Mouse (Mus musculus): ENCODE results near the gene Pla2g4f.

Gene Pla2g4f

DNA sequence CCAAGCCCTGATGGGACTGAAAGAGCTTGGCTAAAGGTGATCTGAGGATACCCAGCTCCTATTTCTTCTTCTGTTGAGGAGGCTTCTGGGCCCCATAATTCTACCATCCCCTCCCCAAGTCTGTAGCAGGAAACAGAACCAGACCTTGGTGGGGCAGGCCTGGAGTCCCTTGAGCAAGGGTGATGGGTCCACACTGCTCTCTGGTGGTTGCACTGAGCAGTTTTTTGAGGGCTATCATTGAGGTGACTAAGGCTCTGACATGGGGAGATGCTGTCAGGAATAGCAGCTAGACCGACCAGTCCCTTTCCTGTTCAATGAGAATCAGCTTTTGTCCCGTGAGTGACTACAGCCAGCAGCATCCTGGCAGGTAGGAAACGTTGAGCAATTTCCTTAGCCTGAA is 32.7 kb downstream of the Pla2g4f start:
- DNase-seq (ENCODE audit: extremely low spot score), result no peak

DNA sequence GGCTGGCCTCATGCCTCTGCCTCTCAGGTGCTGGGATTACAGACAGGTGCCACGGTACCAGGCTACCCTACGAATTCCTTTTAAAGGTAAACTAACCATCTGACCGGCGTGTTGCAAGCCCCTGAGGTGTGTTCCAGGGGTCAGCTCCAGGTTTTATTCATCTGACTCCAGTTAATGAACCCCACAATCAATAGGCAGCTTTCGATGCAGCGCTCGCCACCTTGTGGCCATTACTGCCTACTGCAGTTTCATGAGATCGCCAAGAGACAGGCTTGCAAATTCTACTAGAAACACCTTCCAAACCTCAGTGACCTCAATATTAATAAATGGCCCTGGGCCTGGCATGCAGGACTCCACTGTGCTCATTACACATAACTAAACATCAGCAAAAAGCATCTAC is 34.0 kb downstream of the Pla2g4f start:
- peak; percentile 48 for DNase-seq (ENCODE audit: extremely low spot score)

- no peak for DNase-seq (ENCODE audit: extremely low spot score)
Observed at GRCm38 (mm10) chr2:120276951-120277350, 37.0 kb downstream of the Pla2g4f start.

- peak; percentile 58 for DNase-seq (ENCODE audit: extremely low spot score)
Observed at GRCm38 (mm10) chr2:120268635-120269034, 45.3 kb downstream of the Pla2g4f start.

DNA sequence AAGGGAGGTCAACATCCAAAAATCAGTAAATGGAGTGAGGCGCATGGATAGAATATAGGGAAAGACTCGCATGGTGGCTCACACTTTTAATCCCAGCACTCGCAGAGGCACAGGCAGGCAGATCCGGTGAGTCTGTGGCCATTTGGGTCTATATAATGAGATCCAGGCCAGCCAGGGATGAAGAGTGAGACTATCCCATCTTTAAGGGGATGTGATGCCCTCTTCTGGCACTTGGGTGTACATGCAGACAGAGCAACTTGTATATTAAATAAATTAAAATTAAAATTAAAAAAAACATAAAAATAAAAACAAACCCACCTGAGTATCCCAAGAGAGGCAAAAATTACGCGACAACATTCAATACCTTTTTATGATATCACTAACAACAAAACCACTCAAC is 48.4 kb downstream of the Pla2g4f start:
- DNase-seq (ENCODE audit: extremely low spot score), result no peak

GRCm38 (mm10) chr2:120264858-120265257 is 49.1 kb downstream of the Pla2g4f start:
- no peak for DNase-seq (ENCODE audit: extremely low spot score)

DNA sequence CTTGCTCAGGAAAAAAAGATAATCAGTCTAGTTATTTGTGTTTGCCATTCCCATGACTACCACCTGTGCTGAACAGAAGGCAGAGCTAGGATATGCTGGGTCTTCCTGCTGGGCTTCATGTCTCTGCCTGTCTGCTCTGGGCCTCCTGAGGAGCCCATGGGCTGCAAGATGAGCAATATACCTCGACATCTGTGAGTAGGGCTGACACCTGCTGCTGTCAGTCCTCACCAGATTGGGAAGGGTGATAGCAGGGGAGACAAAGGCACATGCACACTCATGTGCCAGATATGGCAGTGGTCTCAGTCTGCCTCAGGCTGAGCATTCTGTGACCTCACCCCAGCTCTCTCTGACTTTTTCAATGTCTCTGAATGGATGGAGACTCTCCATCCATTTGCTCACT is 51.1 kb downstream of the Pla2g4f start:
- no peak for DNase-seq (ENCODE audit: extremely low spot score)

- DNase-seq (ENCODE audit: extremely low spot score), result no peak
Observed at GRCm38 (mm10) chr2:120261346-120261745, 52.6 kb downstream of the Pla2g4f start.

DNA sequence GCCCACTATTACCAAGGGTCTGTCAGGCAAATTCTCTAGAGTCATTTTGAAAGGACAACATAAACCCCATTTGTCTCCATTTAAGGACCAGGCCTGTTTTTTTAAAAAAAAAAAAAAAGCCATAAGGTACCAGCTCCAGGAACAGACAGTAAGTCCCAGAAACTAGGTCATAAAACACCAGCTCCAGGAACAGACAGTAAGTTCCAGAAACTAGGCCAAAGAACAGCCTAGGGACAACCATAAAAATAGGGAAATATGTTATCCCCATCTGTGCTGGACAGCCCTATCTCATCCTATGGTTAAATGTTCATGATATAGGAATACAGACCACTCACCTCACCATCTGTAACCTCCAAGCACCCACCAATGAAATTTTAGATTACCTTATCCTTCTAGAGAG is 57.7 kb downstream of the Pla2g4f start:
- no peak for DNase-seq (ENCODE audit: extremely low spot score)

DNA sequence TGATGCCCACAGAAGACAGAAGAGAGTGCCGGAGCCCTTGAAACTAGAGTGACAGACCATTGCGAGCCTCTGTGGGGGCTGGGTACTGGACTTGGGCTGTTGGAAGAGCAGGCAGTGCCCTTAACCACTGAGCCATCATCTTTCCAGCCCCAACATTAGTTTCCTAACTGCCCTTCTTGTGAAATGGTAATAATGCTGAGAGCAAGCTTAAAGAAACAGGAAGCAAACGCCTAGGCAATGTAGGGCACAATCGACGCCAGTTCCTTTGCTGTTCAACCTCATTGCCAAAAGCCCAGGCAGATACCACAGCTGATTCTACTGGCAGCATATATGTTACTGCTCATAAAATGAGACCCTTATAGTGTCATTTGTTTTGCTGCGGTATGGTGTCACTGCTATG is 61.3 kb downstream of the Pla2g4f start:
- DNase-seq (ENCODE audit: extremely low spot score), result no peak

Measured in embryo, embryonic 9.5 days (tissue).